ENCODE assay signal across 15 mouse cellular contexts in genomic region chr9:23689456-23689855, GRCm38 (mm10).
"Had no signal": no experiment of that assay in that cellular context is flagged by ENCODE, and none has a peak within 500 bp of the region (broad histone marks: within the 10 kb centered on the region; RNA-seq: fewer than 3 reads in every experiment).

No protein-coding gene starts in this region.

- H3K4me3 ChIP-seq: megakaryocyte, embryonic 14.5 days; midbrain, embryonic 13.5 days; midbrain, embryonic 15.5 days; neural tube, embryonic 13.5 days; neural tube, embryonic 15.5 days had no signal

- H3K27ac ChIP-seq: macrophage; midbrain, embryonic 13.5 days; midbrain, embryonic 15.5 days; neural tube, embryonic 13.5 days; neural tube, embryonic 15.5 days had no signal

- DNase-seq: lung, adult 18-20 months; lung, embryonic 14.5 days; lung, postnatal 14 days; lung, postnatal 36 days; right cerebral cortex, postnatal 14 days; spleen, adult 18-20 months; thymus, adult 18-20 months; thymus, postnatal 14 days; thymus, postnatal 36 days had no signal
